Mouse (Mus musculus): ENCODE results near the gene Atg4b. TPM values are rescaled to one million over a fixed set of nuclear protein-coding genes. Genes with fewer than 3 reads are reported as not detected.

The Atg4b gene
- total and polyA plus RNA-seq, 2 experiments from 2014 or later = 22.3 to 50.3 TPM

- Histone ChIP-seq H3K9ac (replicated peaks; ENCODE audit: low read depth, low read length) (no peak overlapping the region), H3K4me3 (ENCODE audit: low read depth, low read length) (no peak overlapping the region), H3K9me3 (replicated peaks; ENCODE audit: control insufficient read depth, low read length) (no peaks in the 10 kb centered on the region), H3K4me1 (ENCODE audit: control insufficient read depth, insufficient read depth) (peaks cover 13% of the 10 kb centered on the region), H3K4me2 (ENCODE audit: low read depth, low read length) (no peak overlapping the region), H3K36me3 (replicated peaks; ENCODE audit: control insufficient read depth, insufficient read depth, low read length) (peaks cover 24% of the 10 kb centered on the region), H3K27me3 (ENCODE audit: control insufficient read depth, insufficient read depth, low read length) (no peaks in the 10 kb centered on the region), H3K27ac (ENCODE audit: low read depth) (no peak overlapping the region)
- no peak for TF ChIP-seq CTCF (IDR thresholded peaks at IDR 0.05; ENCODE audit: low read depth)
- TF ChIP-seq EP300 (IDR thresholded peaks at IDR 0.05; ENCODE audit: low read depth) = no peak
- DNase-seq (ENCODE audit: low spot score) (no peak), ATAC-seq (ENCODE audit: insufficient read depth, low read depth) (no peak)
- 58% methylated on average over 5 of the region's 5 CpGs for WGBS
Measured at GRCm38 (mm10) chr1:93746179-93746578, 5.1 kb upstream of the Atg4b start.

GRCm38 (mm10) chr1:93748539-93748938 lies 2.8 kb upstream of the Atg4b start:
- H3K9me3 ChIP-seq (replicated peaks; ENCODE audit: control insufficient read depth, low read length) = no peaks in the 10 kb centered on the region
- no peak overlapping the region for H3K27ac ChIP-seq (ENCODE audit: low read depth)
- ATAC-seq (ENCODE audit: insufficient read depth, low read depth) = no peak
- no peaks in the 10 kb centered on the region for H3K27me3 ChIP-seq (ENCODE audit: control insufficient read depth, insufficient read depth, low read length)
- WGBS = 88% methylated on average over 1 of the region's 1 CpGs
- 0 out of 2 replicates have a peak, but pooled peaks cover 5% of the 10 kb centered on the region for H3K4me1 ChIP-seq (ENCODE audit: control insufficient read depth, insufficient read depth)
- no peak overlapping the region for H3K4me2 ChIP-seq (ENCODE audit: low read depth, low read length)
- no peak overlapping the region for H3K4me3 ChIP-seq (ENCODE audit: low read depth, low read length)
- peaks cover 24% of the 10 kb centered on the region for H3K36me3 ChIP-seq (replicated peaks; ENCODE audit: control insufficient read depth, insufficient read depth, low read length)
- no peak overlapping the region for H3K9ac ChIP-seq (replicated peaks; ENCODE audit: low read depth, low read length)
- DNase-seq (ENCODE audit: low spot score) = no peak
- no peak for TF ChIP-seq CTCF (IDR thresholded peaks at IDR 0.05; ENCODE audit: low read depth)
- TF ChIP-seq EP300 (IDR thresholded peaks at IDR 0.05; ENCODE audit: low read depth) = no peak

GRCm38 (mm10) chr1:93753911-93754572 lies 2.7 kb downstream of the Atg4b start:
- Histone ChIP-seq H3K36me3 (replicated peaks; ENCODE audit: control insufficient read depth, insufficient read depth, low read length) (peaks cover 17% of the 10 kb centered on the region), H3K9me3 (replicated peaks; ENCODE audit: control insufficient read depth, low read length) (no peaks in the 10 kb centered on the region), H3K27ac (ENCODE audit: low read depth) (peak overlapping the region; percentile 87), H3K27me3 (ENCODE audit: control insufficient read depth, insufficient read depth, low read length) (no peaks in the 10 kb centered on the region), H3K4me1 (ENCODE audit: control insufficient read depth, insufficient read depth) (peaks cover 12% of the 10 kb centered on the region; the same call in 1 of the 2 replicates), H3K4me2 (ENCODE audit: low read depth, low read length) (peak overlapping the region; percentile 67), H3K9ac (replicated peaks; ENCODE audit: low read depth, low read length) (peak overlapping the region; percentile 80), H3K4me3 (ENCODE audit: low read depth, low read length) (peak overlapping the region; percentile 94)
- TF ChIP-seq CTCF (IDR thresholded peaks at IDR 0.05; ENCODE audit: low read depth) (no peak), EP300 (IDR thresholded peaks at IDR 0.05; ENCODE audit: low read depth) (no peak)
- 0% methylated on average over 49 of the region's 59 CpGs for WGBS
- ATAC-seq (ENCODE audit: insufficient read depth, low read depth) (peak; percentile 34), DNase-seq (ENCODE audit: low spot score) (no peak)

- DNase-seq (ENCODE audit: low spot score) = peak; percentile 88
- under 1% methylated on average over 100 of the region's 121 CpGs for WGBS
Measured at GRCm38 (mm10) chr1:93754573-93755290, 3.4 kb downstream of the Atg4b start, which contains the start of gene Thap4. TSS of gene Thap4 (minus strand) at chr1:93754864.

GRCm38 (mm10) chr1:93755291-93755610 lies 4.0 kb downstream of the Atg4b start:
- peaks cover 5% of the 10 kb centered on the region; the same call in 1 of the 2 replicates for H3K36me3 ChIP-seq (replicated peaks; ENCODE audit: control insufficient read depth, insufficient read depth, low read length)
- no peak; the same call in 1 of the 2 replicates for ATAC-seq (ENCODE audit: insufficient read depth, low read depth)
- H3K4me3 ChIP-seq (ENCODE audit: low read depth, low read length) = peak overlapping the region; percentile 94
- no peak for DNase-seq (ENCODE audit: low spot score)
- peaks cover 12% of the 10 kb centered on the region; the same call in 1 of the 2 replicates for H3K4me1 ChIP-seq (ENCODE audit: control insufficient read depth, insufficient read depth)
- H3K4me2 ChIP-seq (ENCODE audit: low read depth, low read length) = peak overlapping the region; percentile 67
- under 1% methylated on average over 13 of the region's 13 CpGs for whole genome bisulfite sequencing
- no peaks in the 10 kb centered on the region for H3K27me3 ChIP-seq (ENCODE audit: control insufficient read depth, insufficient read depth, low read length)
- peak overlapping the region; percentile 87 for H3K27ac ChIP-seq (ENCODE audit: low read depth)
- H3K9ac ChIP-seq (replicated peaks; ENCODE audit: low read depth, low read length) = peak overlapping the region; percentile 80
- no peaks in the 10 kb centered on the region for H3K9me3 ChIP-seq (replicated peaks; ENCODE audit: control insufficient read depth, low read length)
- TF ChIP-seq CTCF (IDR thresholded peaks at IDR 0.05; ENCODE audit: low read depth) = no peak

More at GRCm38 (mm10) chr1:93754573-93755290, 3.4 kb downstream of the Atg4b start, which contains the start of gene Thap4:
- Histone ChIP-seq H3K4me3 (ENCODE audit: low read depth, low read length) (peak within 1 kb of the TSS; percentile 94), H3K36me3 (replicated peaks; ENCODE audit: control insufficient read depth, insufficient read depth, low read length) (peaks cover 10% of the 10 kb centered on the region), H3K9me3 (replicated peaks; ENCODE audit: control insufficient read depth, low read length) (no peaks in the 10 kb centered on the region), H3K4me2 (ENCODE audit: low read depth, low read length) (peak within 1 kb of the TSS; percentile 67), H3K27ac (ENCODE audit: low read depth) (peak within 1 kb of the TSS; percentile 87), H3K9ac (replicated peaks; ENCODE audit: low read depth, low read length) (peak within 1 kb of the TSS; percentile 80), H3K27me3 (ENCODE audit: control insufficient read depth, insufficient read depth, low read length) (no peaks in the 10 kb centered on the region), H3K4me1 (ENCODE audit: control insufficient read depth, insufficient read depth) (peaks cover 12% of the 10 kb centered on the region; the same call in 1 of the 2 replicates)
- TF ChIP-seq EP300 (IDR thresholded peaks at IDR 0.05; ENCODE audit: low read depth) = no peak
- no peak for TF ChIP-seq CTCF (IDR thresholded peaks at IDR 0.05; ENCODE audit: low read depth)
- peak; percentile 92 for ATAC-seq (ENCODE audit: insufficient read depth, low read depth)

Data from heart, postnatal 0 days (tissue).